Mouse (Mus musculus) liver, embryonic 12.5 days (tissue): Measurements from ENCODE around the gene Ptpn9. TPM values are rescaled to one million over a fixed set of nuclear protein-coding genes. Genes with fewer than 3 reads are reported as not detected.

Experiments used
- ATAC-seq: fragments of 200-750 bp; cut with Nextera tagmentation; 2 replicates; pipeline ENCODE4 v1.8.0; 2017; ENCODE audit warnings: moderate number of reproducible peaks, mild to moderate bottlenecking, moderate library complexity
- H3K27ac ChIP-seq: fragments of 300-500 bp; sonication (generic); 2 replicates; pipeline ENCODE4 v1.5.1; 2016; ENCODE audit warnings: mild to moderate bottlenecking
- H3K27me3 ChIP-seq: fragments of 300-500 bp; sonication (generic); replicated peaks from 2 replicates; pipeline ENCODE4 v1.6.1; 2016; ENCODE audit warnings: mild to moderate bottlenecking, moderate library complexity
- H3K36me3 ChIP-seq: fragments of 300-500 bp; sonication (generic); 2 replicates; pipeline ENCODE4 v1.6.1; 2016; ENCODE audit warnings: mild to moderate bottlenecking, moderate library complexity
- H3K4me1 ChIP-seq: fragments of 300-500 bp; sonication (generic); 2 replicates; pipeline ENCODE4 v1.6.1; 2016
- H3K4me2 ChIP-seq: fragments of 300-500 bp; sonication (generic); 2 replicates; pipeline ENCODE4 v1.6.1; 2016; ENCODE audit warnings: mild to moderate bottlenecking, moderate library complexity
- H3K4me3 ChIP-seq: fragments of 300-500 bp; sonication (generic); 2 replicates; pipeline ENCODE4 v1.5.1; 2016; ENCODE audit warnings: mild to moderate bottlenecking, moderate library complexity
- H3K9ac ChIP-seq: fragments of 300-500 bp; sonication (generic); 2 replicates; pipeline ENCODE4 v1.6.1; 2016; ENCODE audit warnings: mild to moderate bottlenecking, moderate library complexity
- H3K9me3 ChIP-seq: fragments of 300-500 bp; sonication (generic); replicated peaks from 2 replicates; pipeline ENCODE4 v1.6.1; 2016; ENCODE audit warnings: mild to moderate bottlenecking, moderate library complexity
- WGBS: fragments of 180-500 bp; shearing (Covaris S2); methylation state at CpG from one replicate; pipeline ENCODE4 v1.1.7; 2016; ENCODE audit not compliant: insufficient replicate concordance; 5-methylcytosine and 5-hydroxymethylcytosine counted together
- polyA plus RNA-seq: library from polyadenylated mRNA; unstranded; fragments of >200 nt; fragmentation: Nextera tagmentation; extraction: Ambion mirVana; gene quantifications from 2 replicates; pipeline ENCODE4 v1.2.1, GENCODE M21; 2016

Gene Ptpn9
- polyA plus RNA-seq, 1 experiment from 2014 or later: 7.4 TPM

DNA sequence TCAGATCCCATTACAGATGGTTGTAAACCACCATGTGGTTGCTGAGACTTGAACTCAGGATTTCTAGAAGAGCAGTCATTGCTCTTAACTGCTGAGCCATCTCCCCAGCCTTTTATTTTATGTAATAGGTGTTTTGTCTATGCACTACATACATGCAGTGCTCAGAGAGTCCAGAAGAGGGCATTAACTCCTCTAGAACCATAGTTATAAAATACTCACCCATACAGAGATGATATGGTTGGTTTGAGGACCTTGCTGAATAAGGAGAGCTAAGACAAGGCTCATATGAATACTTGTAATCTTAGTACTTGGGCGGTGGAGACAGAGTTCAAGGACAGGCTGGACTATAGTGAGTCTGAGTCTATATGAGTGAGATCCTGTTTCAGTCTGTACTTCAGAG, 61.5 kb downstream of the Ptpn9 start:
- Histone ChIP-seq H3K27me3 (no peaks in the 10 kb centered on the region), H3K4me2 (no peak overlapping the region), H3K36me3 (peaks cover 37% of the 10 kb centered on the region), H3K9ac (no peak overlapping the region), H3K9me3 (no peaks in the 10 kb centered on the region), H3K27ac (no peak overlapping the region), H3K4me1 (no peaks in the 10 kb centered on the region), H3K4me3 (no peak overlapping the region)
- WGBS: 74% methylated on average over 1 of the region's 1 CpGs
- ATAC-seq: no peak

- WGBS: 69% methylated on average over 2 of the region's 2 CpGs
- ATAC-seq: peak; percentile 54; the same call in 1 of the 2 replicates
- Histone ChIP-seq H3K27me3 (no peaks in the 10 kb centered on the region), H3K36me3 (peaks cover 18% of the 10 kb centered on the region; the same call in 1 of the 2 replicates), H3K4me3 (no peak overlapping the region), H3K4me1 (peaks cover 9% of the 10 kb centered on the region; the same call in 1 of the 2 replicates), H3K4me2 (no peak overlapping the region), H3K9me3 (no peaks in the 10 kb centered on the region), H3K9ac (no peak overlapping the region), H3K27ac (no peak overlapping the region)
Measured at GRCm38 (mm10) chr9:57064164-57064563, 69.4 kb downstream of the Ptpn9 start.

GRCm38 (mm10) chr9:57068266-57068665, 73.5 kb downstream of the Ptpn9 start:
- Histone ChIP-seq H3K36me3 (no peaks in the 10 kb centered on the region), H3K4me2 (no peak overlapping the region), H3K27ac (0 out of 2 replicates have a peak overlapping the region, but pooled peaks have one; percentile 28), H3K4me1 (peaks cover 34% of the 10 kb centered on the region), H3K9me3 (no peaks in the 10 kb centered on the region), H3K9ac (no peak overlapping the region), H3K4me3 (no peak overlapping the region), H3K27me3 (no peaks in the 10 kb centered on the region)
- 65% methylated on average over 3 of the region's 3 CpGs for WGBS
- ATAC-seq: no peak

DNA sequence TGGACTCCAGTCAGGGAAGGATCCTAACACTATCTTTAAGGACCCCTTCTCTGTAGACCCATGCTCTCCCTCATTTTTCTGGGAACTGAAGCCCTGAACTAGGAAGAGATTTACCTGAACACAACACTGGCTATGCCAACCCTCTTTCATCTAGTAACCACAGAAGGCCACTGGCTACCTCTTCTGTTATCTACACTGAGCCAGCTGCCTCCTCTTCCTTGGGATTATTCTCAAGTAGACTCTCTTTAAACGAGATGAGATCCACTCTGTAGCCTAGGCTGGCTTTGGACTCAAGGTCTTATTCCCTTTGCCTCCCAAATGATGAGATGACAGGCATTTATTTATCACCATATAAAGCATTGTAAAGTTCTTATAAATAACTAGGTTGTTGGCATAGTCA, 75.5 kb downstream of the Ptpn9 start:
- no peaks in the 10 kb centered on the region for H3K36me3 ChIP-seq
- no peaks in the 10 kb centered on the region for H3K9me3 ChIP-seq
- H3K27me3 ChIP-seq: no peaks in the 10 kb centered on the region
- 15% methylated on average over 1 of the region's 1 CpGs for WGBS
- H3K9ac ChIP-seq: peak overlapping the region; percentile 93
- H3K27ac ChIP-seq: peak overlapping the region; percentile 100
- H3K4me2 ChIP-seq: peak overlapping the region; percentile 97
- no peak for ATAC-seq
- H3K4me1 ChIP-seq: peaks cover 48% of the 10 kb centered on the region
- peak overlapping the region; percentile 87 for H3K4me3 ChIP-seq

GRCm38 (mm10) chr9:57070800-57071545, 76.2 kb downstream of the Ptpn9 start:
- ATAC-seq: no peak
- H3K9ac ChIP-seq: peak overlapping the region; percentile 93
- H3K27me3 ChIP-seq: no peaks in the 10 kb centered on the region
- H3K36me3 ChIP-seq: no peaks in the 10 kb centered on the region
- 10% methylated on average over 5 of the region's 5 CpGs for WGBS
- H3K4me3 ChIP-seq: peak overlapping the region; percentile 87
- H3K4me2 ChIP-seq: peak overlapping the region; percentile 97
- H3K9me3 ChIP-seq: no peaks in the 10 kb centered on the region
- H3K27ac ChIP-seq: peak overlapping the region; percentile 100
- H3K4me1 ChIP-seq: peaks cover 51% of the 10 kb centered on the region

DNA sequence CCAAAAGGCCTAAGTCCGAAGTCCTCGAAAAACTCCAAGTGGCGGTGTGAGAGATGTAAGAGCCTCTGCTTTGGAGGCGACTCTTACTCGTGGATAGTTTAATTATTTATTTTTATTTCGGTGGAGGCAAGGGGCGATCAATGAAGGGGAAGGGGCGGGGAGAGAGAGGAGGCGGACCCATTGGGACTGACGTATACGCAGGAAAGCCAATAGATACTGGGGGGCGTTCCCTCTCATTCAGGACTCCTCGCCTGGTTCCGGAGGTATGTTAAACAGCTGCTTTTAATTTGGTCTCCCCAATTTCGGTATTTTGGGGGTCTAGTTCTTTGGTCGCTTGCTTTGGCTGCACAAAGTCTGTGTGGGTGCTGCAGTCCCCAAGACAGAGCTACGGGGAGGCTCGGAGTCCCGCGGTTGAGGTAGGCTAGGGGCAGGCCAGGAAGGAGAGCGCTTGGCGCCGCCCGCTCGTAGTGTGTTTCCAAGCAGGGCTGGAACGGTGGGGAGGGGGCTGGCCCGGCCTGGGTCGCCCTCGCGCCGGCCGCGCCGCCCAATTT, 77.2 kb downstream of the Ptpn9 start, which contains the start of gene Sin3a:
Sin3a (plus strand) TSS at position 240 of the 551 bp plus-strand sequence.
- Histone ChIP-seq H3K4me3 (peak within 1 kb of the TSS; percentile 87), H3K36me3 (no peaks in the 10 kb centered on the region), H3K9ac (peak within 1 kb of the TSS; percentile 93), H3K9me3 (no peaks in the 10 kb centered on the region), H3K4me2 (peak within 1 kb of the TSS; percentile 97), H3K27ac (peak within 1 kb of the TSS; percentile 100), H3K27me3 (no peaks in the 10 kb centered on the region), H3K4me1 (peaks cover 51% of the 10 kb centered on the region)
- WGBS: under 1% methylated on average over 34 of the region's 34 CpGs
- ATAC-seq: no peak

DNA sequence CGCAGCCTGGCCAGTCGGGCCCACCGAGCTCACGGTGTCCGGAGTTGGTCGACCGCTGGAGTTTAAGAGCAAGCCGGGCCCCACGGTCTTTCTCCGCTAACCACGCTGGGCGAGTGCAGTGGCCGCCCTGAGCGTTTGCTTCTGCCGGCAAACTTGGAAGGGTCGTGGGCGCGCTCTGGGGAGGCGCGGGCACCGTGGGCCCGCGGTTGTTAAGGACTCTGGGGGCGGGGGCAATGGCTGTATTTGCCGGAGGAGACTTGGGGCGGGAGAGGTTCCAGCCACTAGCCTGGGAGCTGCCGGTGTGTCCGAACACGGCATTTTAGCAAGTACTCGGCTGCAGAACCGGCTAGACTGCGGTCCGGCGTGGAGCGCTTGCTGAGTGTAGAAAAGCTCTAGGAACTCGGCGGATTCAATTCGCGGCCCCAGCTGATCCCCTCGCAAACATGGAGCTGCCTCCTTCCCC, 77.8 kb downstream of the Ptpn9 start:
- H3K4me3 ChIP-seq: peak overlapping the region; percentile 87
- no peak for ATAC-seq
- H3K36me3 ChIP-seq: no peaks in the 10 kb centered on the region
- H3K4me1 ChIP-seq: peaks cover 57% of the 10 kb centered on the region
- H3K9me3 ChIP-seq: no peaks in the 10 kb centered on the region
- peak overlapping the region; percentile 93 for H3K9ac ChIP-seq
- H3K4me2 ChIP-seq: peak overlapping the region; percentile 97
- WGBS: under 1% methylated on average over 40 of the region's 40 CpGs
- H3K27ac ChIP-seq: peak overlapping the region; percentile 100
- no peaks in the 10 kb centered on the region for H3K27me3 ChIP-seq

- ATAC-seq: peak; percentile 74
- H3K4me1 ChIP-seq: peaks cover 64% of the 10 kb centered on the region
- peak overlapping the region; percentile 97 for H3K4me2 ChIP-seq
- under 1% methylated on average over 54 of the region's 54 CpGs for WGBS
- H3K9ac ChIP-seq: peak overlapping the region; percentile 93
- peak overlapping the region; percentile 87 for H3K4me3 ChIP-seq
- no peaks in the 10 kb centered on the region for H3K9me3 ChIP-seq
- H3K36me3 ChIP-seq: no peaks in the 10 kb centered on the region
- H3K27ac ChIP-seq: peak overlapping the region; percentile 100
- no peaks in the 10 kb centered on the region for H3K27me3 ChIP-seq
Measured at GRCm38 (mm10) chr9:57072989-57073789, 78.5 kb downstream of the Ptpn9 start.

GRCm38 (mm10) chr9:57073790-57074094, 79.0 kb downstream of the Ptpn9 start:
- H3K27ac ChIP-seq: peak overlapping the region; percentile 100
- 0% methylated on average over 15 of the region's 15 CpGs for WGBS

DNA sequence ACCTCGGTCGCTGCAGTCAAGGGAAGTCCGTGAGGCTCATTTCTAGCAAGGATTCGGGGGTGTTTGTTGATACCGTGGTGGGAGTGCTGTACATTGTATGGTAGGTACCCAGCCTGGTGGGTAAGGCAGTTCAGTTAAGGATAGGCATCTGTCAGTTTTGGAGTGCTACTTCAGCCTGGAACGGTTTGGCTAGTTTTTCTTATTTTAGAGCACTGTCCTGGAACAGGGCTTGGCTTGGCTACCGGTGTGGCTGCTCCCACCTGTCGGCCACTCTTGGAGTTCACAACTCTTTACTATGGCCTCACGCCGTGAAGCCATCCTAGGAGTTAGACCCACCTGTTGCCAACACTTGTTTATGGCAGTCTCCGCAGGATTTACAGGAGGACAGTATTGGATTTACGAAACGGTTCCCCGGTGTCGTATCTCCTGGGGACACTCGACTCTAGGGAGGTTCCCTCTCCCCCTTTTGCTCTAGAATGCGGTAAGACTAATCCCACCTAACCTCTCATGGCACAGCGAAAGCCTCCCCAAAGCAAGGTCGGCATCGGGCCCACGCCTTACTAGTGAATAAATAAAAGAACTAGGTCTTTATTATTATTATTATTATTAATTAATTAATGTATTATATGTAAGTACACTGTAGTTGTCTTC, 79.6 kb downstream of the Ptpn9 start:
- Histone ChIP-seq H3K4me1 (peaks cover 62% of the 10 kb centered on the region), H3K9me3 (no peaks in the 10 kb centered on the region), H3K4me3 (peak overlapping the region; percentile 87), H3K36me3 (no peaks in the 10 kb centered on the region), H3K4me2 (peak overlapping the region; percentile 97), H3K27ac (peak overlapping the region; percentile 100), H3K27me3 (no peaks in the 10 kb centered on the region), H3K9ac (peak overlapping the region; percentile 79)
- WGBS: 5% methylated on average over 21 of the region's 21 CpGs
- ATAC-seq: no peak

More at GRCm38 (mm10) chr9:57073790-57074094, 79.0 kb downstream of the Ptpn9 start:
- H3K27me3 ChIP-seq: no peaks in the 10 kb centered on the region
- peak overlapping the region; percentile 97 for H3K4me2 ChIP-seq
- peaks cover 64% of the 10 kb centered on the region for H3K4me1 ChIP-seq
- H3K9me3 ChIP-seq: no peaks in the 10 kb centered on the region
- peak overlapping the region; percentile 87 for H3K4me3 ChIP-seq
- H3K9ac ChIP-seq: peak overlapping the region; percentile 79
- ATAC-seq: no peak
- H3K36me3 ChIP-seq: no peaks in the 10 kb centered on the region

GRCm38 (mm10) chr9:57074822-57075603, 80.3 kb downstream of the Ptpn9 start:
- no peaks in the 10 kb centered on the region for H3K9me3 ChIP-seq
- H3K27me3 ChIP-seq: no peaks in the 10 kb centered on the region
- H3K4me2 ChIP-seq: peak overlapping the region; percentile 97
- peaks cover 55% of the 10 kb centered on the region for H3K4me1 ChIP-seq
- 10% methylated on average over 17 of the region's 17 CpGs for WGBS
- no peak for ATAC-seq
- H3K4me3 ChIP-seq: peak overlapping the region; percentile 87
- H3K36me3 ChIP-seq: no peaks in the 10 kb centered on the region
- H3K27ac ChIP-seq: peak overlapping the region; percentile 100
- H3K9ac ChIP-seq: peak overlapping the region; percentile 79
